Mouse (Mus musculus) E14TG2a.4 (cell line): ENCODE results near the gene Pi4kb.
A peak's percentile ranks its signal among the peaks of the same experiment; 100 is the strongest.

ENCODE experiments used
- H3K27me3 ChIP-seq: 2 replicates; pipeline ENCODE4 v1.6.1; 2014; ENCODE audit warnings: low read length, control low read depth; ENCODE audit not compliant: insufficient read depth
- H3K36me3 ChIP-seq: 2 replicates; pipeline ENCODE4 v1.6.1; 2014; ENCODE audit warnings: low read length, control low read depth; ENCODE audit not compliant: insufficient read depth
- H3K4me1 ChIP-seq: replicated peaks from 2 replicates; pipeline ENCODE4 v1.6.1; 2014; ENCODE audit warnings: low read depth, low read length, control low read depth
- H3K4me3 ChIP-seq: replicated peaks from 2 replicates; pipeline ENCODE4 v1.5.1; 2014; ENCODE audit warnings: mild to moderate bottlenecking, low read length
- H3K9me3 ChIP-seq: 2 replicates; pipeline ENCODE4 v1.6.1; 2014; ENCODE audit warnings: low read length, control low read depth
- CTCF ChIP-seq: conservative IDR thresholded peaks from 2 replicates; pipeline ENCODE4 v1.5.1; 2014; ENCODE audit warnings: low read length
- NANOG ChIP-seq: IDR thresholded peaks from 2 replicates; pipeline ENCODE4 v1.6.1; 2014; ENCODE audit warnings: borderline replicate concordance, low read length, mixed read lengths
- POU5F1 ChIP-seq: IDR thresholded peaks from 2 replicates; pipeline ENCODE4 v1.6.1; 2014; ENCODE audit warnings: low read length, borderline replicate concordance

The Pi4kb gene

DNA sequence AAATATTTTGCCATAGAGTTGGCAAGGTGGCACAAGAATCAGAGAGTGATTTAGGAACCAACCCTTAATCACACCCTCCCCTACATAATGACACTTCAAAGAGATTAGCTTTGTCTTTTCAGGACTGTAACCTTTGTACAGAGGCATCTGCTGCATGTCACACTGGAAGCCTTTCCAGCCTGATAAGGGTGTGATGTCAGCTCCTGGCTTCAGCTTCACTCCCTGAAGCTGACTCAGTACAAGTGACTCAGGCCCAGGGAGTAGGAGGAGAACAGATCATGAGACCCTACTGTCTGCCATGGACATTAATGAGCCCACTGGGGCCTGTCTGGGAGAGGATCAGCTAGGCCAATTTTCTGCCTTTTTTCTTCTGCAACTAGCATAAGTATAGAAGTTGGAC, 13.0 kb downstream of the Pi4kb start:
- TF ChIP-seq POU5F1 (no peak), CTCF (no peak), NANOG (no peak)
- peaks cover 22% of the 10 kb centered on the region for H3K4me1 ChIP-seq
- H3K4me3 ChIP-seq = no peak overlapping the region
- peaks cover 77% of the 10 kb centered on the region for H3K36me3 ChIP-seq
- no peaks in the 10 kb centered on the region for H3K27me3 ChIP-seq
- H3K9me3 ChIP-seq = no peaks in the 10 kb centered on the region

- H3K36me3 ChIP-seq = peaks cover 79% of the 10 kb centered on the region
- TF ChIP-seq NANOG = no peak
- no peak for TF ChIP-seq POU5F1
- TF ChIP-seq CTCF = no peak
Measured at GRCm38 (mm10) chr3:94989159-94989761, 14.7 kb downstream of the Pi4kb start.

GRCm38 (mm10) chr3:94996946-94997345, 22.4 kb downstream of the Pi4kb start:
- Histone ChIP-seq H3K4me1 (no peaks in the 10 kb centered on the region), H3K4me3 (no peak overlapping the region), H3K36me3 (peaks cover 99% of the 10 kb centered on the region), H3K9me3 (no peaks in the 10 kb centered on the region), H3K27me3 (no peaks in the 10 kb centered on the region)
- TF ChIP-seq NANOG (no peak), POU5F1 (no peak), CTCF (peak; percentile 100)

More at GRCm38 (mm10) chr3:94989159-94989761, 14.7 kb downstream of the Pi4kb start:
- H3K27me3 ChIP-seq = no peaks in the 10 kb centered on the region
- H3K4me1 ChIP-seq = peaks cover 17% of the 10 kb centered on the region
- no peak overlapping the region for H3K4me3 ChIP-seq
- no peaks in the 10 kb centered on the region for H3K9me3 ChIP-seq

DNA sequence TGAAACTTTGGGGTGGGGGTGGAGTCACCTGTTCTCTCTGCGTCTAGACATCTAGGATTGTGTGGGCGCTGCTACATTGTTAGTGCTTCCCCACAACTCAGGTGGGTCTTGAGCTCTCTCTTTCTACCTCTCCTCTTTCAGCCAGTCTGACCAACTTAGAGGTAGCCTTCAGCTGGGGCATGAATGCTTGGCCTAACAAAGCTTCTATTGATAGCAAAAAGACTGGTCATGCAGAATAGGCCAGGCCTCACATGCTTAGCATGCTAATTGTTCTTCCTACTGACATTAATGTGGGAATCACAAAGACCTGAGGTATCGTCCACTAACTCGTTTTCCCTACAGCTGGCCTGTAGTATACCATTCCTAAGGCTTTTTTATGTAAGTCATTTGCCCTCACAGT, 28.0 kb downstream of the Pi4kb start:
- Histone ChIP-seq H3K4me3 (no peak overlapping the region), H3K27me3 (no peaks in the 10 kb centered on the region), H3K4me1 (peaks cover 30% of the 10 kb centered on the region), H3K36me3 (peaks cover 98% of the 10 kb centered on the region), H3K9me3 (no peaks in the 10 kb centered on the region)
- no peak for TF ChIP-seq NANOG
- no peak for TF ChIP-seq POU5F1
- no peak for TF ChIP-seq CTCF

- Histone ChIP-seq H3K9me3 (no peaks in the 10 kb centered on the region), H3K36me3 (peaks cover 98% of the 10 kb centered on the region), H3K27me3 (no peaks in the 10 kb centered on the region), H3K4me1 (peaks cover 37% of the 10 kb centered on the region), H3K4me3 (no peak overlapping the region)
- TF ChIP-seq NANOG = no peak
- no peak for TF ChIP-seq CTCF
- TF ChIP-seq POU5F1 = no peak
Measured at GRCm38 (mm10) chr3:95003273-95003672, 28.7 kb downstream of the Pi4kb start.

DNA sequence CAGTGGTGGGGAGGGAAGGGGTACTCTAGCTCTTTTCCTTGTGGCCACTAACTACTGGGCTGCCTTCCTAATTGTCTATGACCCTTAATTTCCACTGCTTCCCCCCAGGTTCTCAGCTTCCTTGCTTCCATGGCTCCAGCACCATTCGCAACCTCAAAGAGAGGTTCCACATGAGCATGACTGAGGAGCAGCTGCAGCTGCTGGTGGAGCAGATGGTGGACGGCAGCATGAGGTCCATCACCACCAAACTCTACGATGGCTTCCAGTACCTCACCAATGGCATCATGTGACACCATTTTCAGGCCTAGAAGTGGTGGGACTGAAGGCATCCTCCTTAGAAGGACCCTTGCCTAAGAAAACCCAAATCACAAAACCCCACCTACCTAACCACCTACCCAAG, 31.1 kb downstream of the Pi4kb start:
- Histone ChIP-seq H3K36me3 (peaks cover 99% of the 10 kb centered on the region), H3K4me3 (no peak overlapping the region), H3K4me1 (peaks cover 56% of the 10 kb centered on the region), H3K27me3 (no peaks in the 10 kb centered on the region), H3K9me3 (no peaks in the 10 kb centered on the region)
- TF ChIP-seq POU5F1 (no peak), NANOG (no peak), CTCF (no peak)

DNA sequence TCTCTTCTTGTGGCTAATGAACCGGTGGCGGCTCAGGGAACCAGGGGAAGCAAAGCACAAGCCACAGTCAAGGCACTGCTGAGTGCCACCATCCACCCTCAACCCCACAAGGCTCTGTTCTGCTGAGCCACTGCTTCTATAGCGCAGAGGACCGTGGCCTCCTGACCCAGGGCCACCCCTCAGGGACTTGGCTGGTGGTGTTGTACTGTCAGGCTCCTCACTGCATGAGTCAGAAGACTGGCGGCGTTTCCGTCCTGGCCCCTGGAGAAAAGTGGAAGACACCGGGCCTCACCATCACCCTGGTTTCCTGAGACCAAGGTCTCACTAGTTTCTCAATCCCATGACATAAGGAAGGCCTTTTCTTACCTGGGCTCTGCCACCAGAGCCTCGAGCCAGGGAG, 33.2 kb downstream of the Pi4kb start:
- Histone ChIP-seq H3K4me1 (peaks cover 67% of the 10 kb centered on the region), H3K36me3 (peaks cover 100% of the 10 kb centered on the region), H3K4me3 (no peak overlapping the region), H3K9me3 (no peaks in the 10 kb centered on the region), H3K27me3 (no peaks in the 10 kb centered on the region)
- TF ChIP-seq POU5F1 = no peak
- no peak for TF ChIP-seq CTCF
- TF ChIP-seq NANOG = no peak

- Histone ChIP-seq H3K4me1 (peaks cover 75% of the 10 kb centered on the region), H3K36me3 (peaks cover 79% of the 10 kb centered on the region), H3K9me3 (no peaks in the 10 kb centered on the region), H3K4me3 (no peak overlapping the region), H3K27me3 (no peaks in the 10 kb centered on the region)
- TF ChIP-seq CTCF = no peak
- TF ChIP-seq NANOG = no peak
- no peak for TF ChIP-seq POU5F1
Measured at GRCm38 (mm10) chr3:95010396-95010795, 35.9 kb downstream of the Pi4kb start.

DNA sequence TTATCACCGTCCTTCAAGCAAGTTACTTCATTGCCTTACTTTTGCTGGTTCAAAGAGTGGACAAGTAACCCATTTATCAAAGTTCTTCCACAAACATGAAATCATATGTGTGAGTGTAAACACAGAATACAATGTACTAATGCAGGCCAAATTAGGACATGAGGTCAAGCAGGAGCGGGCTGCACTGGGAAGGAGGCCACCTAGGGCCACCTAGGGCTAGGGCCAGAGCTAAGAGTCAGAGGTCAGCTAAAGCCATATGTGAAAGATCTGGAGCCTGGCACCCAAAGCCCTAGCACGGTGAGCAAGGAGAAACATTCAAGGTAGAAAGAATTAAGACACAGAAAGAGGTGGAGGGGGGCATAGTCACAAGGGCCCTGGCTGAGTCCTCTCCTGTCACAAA, 38.5 kb downstream of the Pi4kb start:
- no peak for TF ChIP-seq CTCF
- no peak for TF ChIP-seq NANOG
- TF ChIP-seq POU5F1 = no peak
- peaks cover 54% of the 10 kb centered on the region for H3K36me3 ChIP-seq
- H3K4me1 ChIP-seq = peaks cover 63% of the 10 kb centered on the region
- no peaks in the 10 kb centered on the region for H3K27me3 ChIP-seq
- H3K9me3 ChIP-seq = no peaks in the 10 kb centered on the region
- peak overlapping the region; percentile 94; the same call in 1 of the 2 replicates for H3K4me3 ChIP-seq
